Mouse (Mus musculus) mouse embryonic stem cell (cell line): ENCODE results near the gene Krt33a.

Experiments used
- in situ Hi-C, 2 experiments: fragments of 300-500 bp; cut with MboI; formaldehyde crosslinking; loops; 1 replicate in 1 of 2; 3 replicates in 1 of 2; pipeline ENCODE4 v1.14.3; 2019 to 2020; ENCODE audit warnings: low sequenced_read_pairs in 2 of 2, low pct_unique_long_range_greater_than_20kb in 1 of 2, mixed read lengths in 1 of 2; ENCODE audit not compliant: unreplicated experiment in 1 of 2

The Krt33a gene

DNA sequence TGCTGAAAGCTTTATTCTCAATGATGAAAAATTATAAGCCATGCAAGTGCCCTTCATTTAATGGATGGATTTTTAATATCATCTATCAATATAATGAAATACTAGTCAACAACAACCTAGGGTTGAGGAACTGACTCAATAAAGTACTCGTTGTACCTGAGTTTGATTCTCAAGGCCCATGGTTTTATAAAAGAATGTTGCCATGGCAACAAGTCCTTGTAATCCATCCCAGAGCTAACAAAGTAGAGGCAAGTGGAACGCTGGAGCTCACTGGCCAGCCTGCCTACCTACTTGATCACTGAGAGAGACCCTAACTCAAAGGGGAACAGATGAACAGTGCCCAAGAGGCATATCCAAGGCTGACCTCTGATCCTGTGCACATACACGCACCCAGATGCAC lies 25.4 kb downstream of the Krt33a start:
- in situ Hi-C loops: no loop called here

DNA sequence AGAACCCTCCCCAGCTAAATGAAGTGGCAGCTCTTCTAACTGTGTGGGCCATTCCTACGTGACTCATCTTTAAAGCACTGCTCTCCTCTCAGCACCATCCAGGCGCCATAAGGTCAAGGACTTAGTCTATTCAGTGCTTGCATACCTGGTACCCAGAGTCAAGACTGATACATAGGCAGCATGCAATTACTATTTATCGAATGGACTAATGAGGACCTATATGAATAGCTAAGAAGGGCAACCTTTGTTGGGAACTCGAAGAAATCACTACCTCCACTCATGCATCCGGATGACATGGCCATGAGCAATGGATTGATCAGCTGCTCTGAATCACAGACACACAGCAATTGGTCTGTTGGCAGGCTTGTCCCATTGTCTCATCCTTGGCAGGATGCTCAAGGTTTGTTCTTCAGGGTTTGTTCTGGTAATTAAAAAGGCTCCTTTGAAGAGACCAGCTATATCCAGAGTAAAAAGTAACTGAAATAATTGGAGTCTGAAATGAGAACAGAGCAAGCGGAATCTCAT lies 26.1 kb downstream of the Krt33a start:
- in situ Hi-C loops: no loop called here

DNA sequence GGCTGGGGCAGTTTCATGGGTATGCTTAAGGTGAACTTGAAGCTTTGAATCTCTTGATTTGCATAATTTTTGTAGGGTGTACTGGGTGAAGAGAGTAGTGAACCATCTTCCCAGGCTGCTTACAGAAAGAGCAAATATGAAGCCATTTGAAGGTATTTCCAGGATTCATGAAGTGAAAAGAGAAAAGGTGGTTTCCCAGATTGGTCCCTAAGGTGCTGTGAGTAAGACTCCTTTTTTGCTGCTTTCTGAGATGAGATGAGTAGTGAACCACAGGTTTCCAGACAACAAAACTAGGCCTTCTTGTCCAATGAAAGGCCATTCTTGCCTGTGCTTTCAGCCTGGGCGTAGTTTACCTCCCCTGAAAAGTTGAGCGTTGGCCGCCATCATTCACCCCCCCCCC lies 27.5 kb downstream of the Krt33a start:
- in situ Hi-C loops: no loop called here

DNA sequence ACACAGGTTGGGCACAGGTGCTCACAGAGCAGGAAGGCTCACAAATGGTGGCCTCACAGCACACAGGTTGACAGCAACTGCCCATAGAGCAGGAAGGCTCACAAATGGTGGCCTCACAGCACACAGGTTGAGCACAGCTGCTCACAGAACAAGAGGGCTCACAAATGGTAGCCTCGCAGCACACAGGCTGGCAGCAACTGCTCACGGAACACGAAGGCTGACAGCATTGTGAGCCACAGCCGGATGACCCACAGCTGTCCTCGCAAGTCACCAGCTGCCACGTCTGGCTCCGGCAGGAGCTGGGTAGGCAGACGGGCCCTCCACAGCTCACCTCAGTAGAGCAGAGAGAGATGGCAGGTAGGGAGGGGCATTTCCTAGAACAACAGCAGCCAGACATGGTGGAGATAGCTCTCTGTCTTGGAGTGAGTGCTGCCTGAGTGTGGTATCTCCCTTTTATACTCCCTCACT lies 29.8 kb downstream of the Krt33a start, which contains the start of gene Krtap16-1:
Gene Krtap16-1, minus strand, starts transcription at position 418 of the 468 bp plus-strand sequence.
- in situ Hi-C loops: no loop called here

DNA sequence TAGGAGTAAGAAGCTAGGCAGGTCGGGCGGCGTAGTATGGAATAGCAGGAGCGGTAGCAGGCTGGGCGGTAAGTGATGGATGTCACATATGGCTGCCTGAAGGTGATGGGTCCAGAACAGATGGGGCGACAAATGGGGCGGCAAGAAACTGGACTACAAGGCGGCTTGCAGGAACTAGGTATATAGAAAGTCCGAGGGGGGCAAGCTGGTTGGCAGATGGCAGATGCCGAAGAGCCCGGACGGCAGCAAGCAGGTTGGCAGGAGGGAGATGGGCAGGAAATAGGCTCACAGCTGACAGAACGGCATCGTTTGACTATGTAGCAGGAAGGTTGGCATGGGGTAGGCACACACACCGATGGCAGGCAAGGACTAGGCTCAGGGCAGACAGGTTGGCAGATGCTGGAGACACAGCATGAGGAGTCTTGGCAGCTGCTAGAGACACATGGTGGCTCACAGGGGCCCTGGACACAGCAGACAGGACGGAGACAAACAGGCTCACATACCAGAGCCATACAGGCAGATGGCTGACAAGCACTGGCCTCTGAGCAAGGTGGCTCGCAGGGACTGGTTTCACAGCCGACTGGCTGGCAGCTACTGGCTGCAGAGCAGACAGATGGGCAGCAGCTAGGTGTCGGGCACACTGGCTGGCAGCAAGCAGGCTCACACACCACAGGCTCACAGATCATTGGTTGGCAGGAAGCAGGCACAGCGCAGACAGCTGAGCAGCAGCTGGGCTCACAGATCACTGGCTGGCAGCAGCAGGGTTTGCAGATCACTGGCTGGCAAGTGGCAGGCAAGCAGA lies 30.5 kb downstream of the Krt33a start:
- in situ Hi-C loops: no loop called here

DNA sequence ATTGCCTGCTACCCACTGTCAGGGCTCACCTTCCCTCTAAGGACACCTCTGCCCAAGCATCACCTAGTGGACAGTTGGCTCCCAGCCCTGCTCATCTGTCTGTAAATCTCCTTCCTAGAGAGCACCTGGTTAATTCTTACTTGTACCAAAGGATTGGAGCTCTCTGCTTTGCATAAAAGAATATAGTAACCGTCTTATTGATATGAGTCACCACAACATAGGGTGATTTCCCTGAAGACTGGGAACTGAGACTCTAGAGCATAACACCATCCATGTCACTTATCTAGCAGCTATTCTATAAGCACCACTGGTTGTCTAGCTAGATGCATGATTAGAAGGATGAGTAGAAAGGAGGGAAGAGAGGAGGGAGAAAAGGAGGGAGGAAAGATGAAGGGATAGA lies 32.6 kb downstream of the Krt33a start:
- in situ Hi-C loops: no loop called here

DNA sequence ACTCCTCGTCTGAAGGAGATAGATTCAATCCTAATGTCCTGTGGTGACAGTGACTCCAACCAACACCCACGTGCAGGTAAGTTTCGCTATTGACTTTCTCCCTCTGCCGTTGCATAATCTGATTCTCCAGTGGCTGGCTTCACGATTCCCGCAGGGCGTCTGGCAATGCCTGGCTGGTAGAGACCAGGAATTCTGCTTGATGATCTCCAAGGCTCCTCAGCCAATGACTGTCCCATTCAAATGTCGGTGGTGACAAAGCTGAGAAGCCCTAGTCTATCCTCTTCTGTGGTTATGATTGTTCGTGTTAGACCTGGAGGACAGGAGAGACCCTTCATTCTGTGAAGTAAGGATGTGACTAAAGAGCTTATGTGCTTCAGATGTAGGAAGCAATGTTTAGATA lies 33.3 kb downstream of the Krt33a start:
- in situ Hi-C loops: no loop called here

DNA sequence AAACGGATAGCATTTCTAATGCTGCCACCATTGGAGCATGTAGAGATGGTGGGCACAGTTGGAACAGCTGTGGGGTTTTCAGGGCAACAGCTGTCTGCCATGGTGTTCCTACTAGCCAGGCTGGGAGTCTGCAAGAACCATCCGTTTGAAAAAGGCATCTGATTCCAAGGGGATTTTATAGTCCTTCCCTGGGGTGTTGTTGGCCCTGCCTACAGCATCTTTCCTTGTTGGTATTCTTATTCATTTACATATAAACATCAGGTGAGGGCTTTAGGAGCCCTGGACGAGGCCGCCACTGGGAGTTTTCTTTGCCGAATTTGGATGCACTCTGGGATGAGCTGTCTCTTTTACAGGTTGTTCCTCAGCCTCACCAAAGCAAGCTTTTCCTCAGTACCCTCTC lies 37.1 kb downstream of the Krt33a start, which contains the start of gene Krtap29-1:
Gene Krtap29-1, minus strand, starts transcription at position 101 of the 400 bp plus-strand sequence.
- in situ Hi-C loops: no loop called here

DNA sequence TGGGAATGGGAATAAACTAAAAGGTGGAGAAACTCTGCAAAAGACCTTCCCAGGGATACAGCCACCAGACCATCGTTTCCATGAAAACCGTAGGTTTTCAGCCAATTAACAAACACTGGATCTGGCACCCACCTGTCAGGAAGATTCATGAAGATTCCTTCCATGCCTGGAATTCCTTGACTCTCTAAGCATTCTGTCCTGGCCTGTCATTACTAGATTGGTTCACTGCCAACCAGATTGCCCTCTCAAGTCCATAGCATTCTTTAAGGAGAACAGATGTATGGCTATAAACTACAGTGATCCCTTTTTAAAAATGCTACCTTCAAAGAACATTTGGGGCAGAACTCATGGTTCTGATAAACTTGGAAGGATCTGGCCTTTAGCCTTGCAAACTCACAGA lies 50.1 kb downstream of the Krt33a start:
- in situ Hi-C loops: no loop called here

DNA sequence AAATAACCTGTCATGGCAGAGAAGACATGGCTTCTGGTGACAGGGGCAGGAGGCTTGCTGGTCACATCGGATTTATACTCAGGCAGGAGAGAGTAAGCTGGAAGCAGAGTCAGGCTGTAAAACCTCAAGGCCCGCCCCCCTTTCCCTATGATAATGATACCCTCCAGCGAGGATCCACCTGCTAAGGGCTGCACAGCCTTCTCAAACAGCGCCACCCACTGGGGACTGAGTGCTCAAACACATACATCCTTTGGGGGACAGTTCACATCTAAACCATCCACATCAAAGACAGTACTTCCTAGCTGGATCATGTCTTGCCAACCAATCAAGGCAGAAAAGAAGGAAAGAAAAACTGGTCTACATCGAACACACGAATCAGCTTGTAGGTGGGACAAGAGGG lies 51.8 kb downstream of the Krt33a start:
- in situ Hi-C loops: no loop called here
